Mouse (Mus musculus): ENCODE measurements around the gene Slc22a23.

- TF ChIP-seq CTCF (IDR thresholded peaks at IDR 0.05; ENCODE audit: low read depth) (no peak), EP300 (IDR thresholded peaks at IDR 0.05; ENCODE audit: low read depth) (no peak)
Measured at GRCm38 (mm10) chr13:34156840-34157185, 188.2 kb downstream of the Slc22a23 start.
